Mouse (Mus musculus) bone marrow, adult 2 months (tissue): ENCODE results near the gene Slc5a1.

ENCODE experiments used
- CTCF ChIP-seq: fragments of 200-500 bp; IDR thresholded peaks from 2 replicates; pipeline ENCODE4 v1.5.1; 2011; ENCODE audit warnings: low read length, control low read depth; ENCODE audit not compliant: control insufficient read depth, insufficient read depth
- POLR2A ChIP-seq: fragments of 200-500 bp; IDR thresholded peaks from 2 replicates; pipeline ENCODE4 v1.6.1; 2011; ENCODE audit warnings: low read depth, mild to moderate bottlenecking, control low read depth, low read length, borderline replicate concordance; ENCODE audit not compliant: control insufficient read depth

- TF ChIP-seq CTCF, result no peak
- no peak for TF ChIP-seq POLR2A
Measured at GRCm38 (mm10) chr5:33104876-33105275, 857 bp downstream of the Slc5a1 start.
